12 mouse cellular contexts compared by ENCODE assay signal in the genomic region with DNA sequence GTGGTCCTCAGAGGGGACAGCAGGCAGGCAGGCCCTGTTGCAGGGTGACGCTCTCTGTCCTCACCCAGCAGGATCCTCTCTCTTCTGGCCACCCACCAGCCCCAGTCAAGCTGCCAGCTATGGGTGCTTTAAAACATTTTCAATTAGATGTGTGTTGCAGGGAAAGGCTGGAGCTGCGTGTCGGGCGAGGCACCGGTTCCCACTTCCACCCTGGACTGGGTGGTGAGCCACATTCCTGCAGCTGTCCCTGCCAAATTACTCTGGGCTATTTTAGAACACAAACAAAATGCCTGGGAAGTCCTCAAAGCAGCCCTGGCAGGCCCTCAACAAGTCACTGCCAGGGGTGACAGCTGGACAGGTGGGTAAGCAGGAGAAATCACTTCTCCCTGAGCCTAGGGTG. TPM values are rescaled to one million over a fixed set of nuclear protein-coding genes. Genes with fewer than 3 reads are reported as not detected.
DNase-seq lines count a peak whose midpoint lies in the region; ATAC-seq and TF ChIP-seq lines count a peak whose summit lies in the region.
"Had no signal": no experiment of that assay in that cellular context is flagged by ENCODE, and none has a peak within 500 bp of the region (broad histone marks: within the 10 kb centered on the region; RNA-seq: fewer than 3 reads in every experiment).

No protein-coding gene starts in this region.

- TF ChIP-seq CTCF in hindbrain, postnatal 0 days (IDR thresholded peaks at IDR 0.05; ENCODE audit: low read depth), result no peak
- TF ChIP-seq CTCF in cortical plate, adult 2 months (IDR thresholded peaks at IDR 0.05; ENCODE audit: extremely low read depth, insufficient read depth, low read length), result no peak

- no peak overlapping the region for H3K4me3 ChIP-seq in hindbrain, postnatal 0 days (ENCODE audit: low read length)
- H3K4me3 ChIP-seq in hindbrain, embryonic 14.5 days (replicated peaks; ENCODE audit: low read length), result no peak overlapping the region
- no peak overlapping the region for H3K4me3 ChIP-seq in cortical plate, adult 2 months (ENCODE audit: insufficient read depth, low read length)
- H3K4me3 ChIP-seq: erythroblast, embryonic 14.5 days had no signal

- WGBS in hindbrain, postnatal 0 days, result 68% methylated on average over 5 of the region's 5 CpGs
- WGBS in hindbrain, embryonic 14.5 days, result 95% methylated on average over 5 of the region's 5 CpGs

- no peak overlapping the region for H3K9ac ChIP-seq in hindbrain, postnatal 0 days (replicated peaks; ENCODE audit: low read length)
- no peak overlapping the region for H3K9ac ChIP-seq in hindbrain, embryonic 14.5 days

- no peak for DNase-seq in hindbrain, postnatal 0 days (ENCODE audit: low spot score)
- no peak for DNase-seq in hindbrain, embryonic 14.5 days (ENCODE audit: low spot score)
- peak; percentile 42 for DNase-seq in gastrocnemius, postnatal 14 days
- DNase-seq in lung, postnatal 10 days, result peak; percentile 29
- DNase-seq in spleen, adult 18-20 months, result no peak
- no peak for DNase-seq in ovary, adult 18-20 months (ENCODE audit: low spot score)
- DNase-seq in B cell, adult 2 months, result no peak
- DNase-seq: layer of hippocampus, adult 9-11 months; thymus, postnatal 25 days had no signal

- no peaks in the 10 kb centered on the region for H3K36me3 ChIP-seq in hindbrain, postnatal 0 days (ENCODE audit: insufficient read depth, low read length)
- H3K36me3 ChIP-seq in hindbrain, embryonic 14.5 days (replicated peaks; ENCODE audit: control insufficient read depth, insufficient read depth), result no peaks in the 10 kb centered on the region

- 0 out of 2 replicates have a peak overlapping the region, but pooled peaks have one; percentile 2 for H3K27ac ChIP-seq in hindbrain, postnatal 0 days
- H3K27ac ChIP-seq in hindbrain, embryonic 14.5 days, result no peak overlapping the region
- H3K27ac ChIP-seq in cortical plate, adult 2 months (ENCODE audit: insufficient read depth, low read length), result 0 out of 2 replicates have a peak overlapping the region, but pooled peaks have one; percentile 19

- no peak for TF ChIP-seq POLR2A in cortical plate, adult 2 months (IDR thresholded peaks at IDR 0.05; ENCODE audit: extremely low read depth, insufficient read depth, low read length)

- intact Hi-C loops in gastrocnemius, postnatal 14 days (cut with DNase I; ENCODE audit: low total_unique reads), result no loop called here

- no peak for ATAC-seq in hindbrain, postnatal 0 days
- no peak for ATAC-seq in hindbrain, embryonic 14.5 days (ENCODE audit: low FRiP score)

- no peak overlapping the region for H3K4me2 ChIP-seq in hindbrain, postnatal 0 days (ENCODE audit: low read depth, low read length)
- H3K4me2 ChIP-seq in hindbrain, embryonic 14.5 days (replicated peaks), result no peak overlapping the region

- H3K27me3 ChIP-seq in hindbrain, postnatal 0 days (ENCODE audit: insufficient read depth, low read length), result no peaks in the 10 kb centered on the region
- H3K27me3 ChIP-seq in hindbrain, embryonic 14.5 days (ENCODE audit: control insufficient read depth, insufficient read depth, low read length), result no peaks in the 10 kb centered on the region

- H3K9me3 ChIP-seq in hindbrain, postnatal 0 days (ENCODE audit: low read length), result no peaks in the 10 kb centered on the region
- H3K9me3 ChIP-seq in hindbrain, embryonic 14.5 days (ENCODE audit: control insufficient read depth, low read length), result no peaks in the 10 kb centered on the region

- H3K4me1 ChIP-seq in hindbrain, postnatal 0 days (ENCODE audit: insufficient read depth, low read length), result peaks cover 24% of the 10 kb centered on the region
- peaks cover 22% of the 10 kb centered on the region for H3K4me1 ChIP-seq in hindbrain, embryonic 14.5 days (replicated peaks; ENCODE audit: control insufficient read depth, insufficient read depth, low read length)
- peaks cover 23% of the 10 kb centered on the region for H3K4me1 ChIP-seq in cortical plate, adult 2 months (ENCODE audit: control insufficient read depth, insufficient read depth, low read length)

RNA-seq across cellular contexts. Expression of a gene that starts 20.9 kb away (rescaled TPM):
- 105 and 114 TPM in 2 replicates for total RNA-seq in hindbrain, postnatal 0 days (2014; rRNA removed)
- polyA plus RNA-seq in hindbrain, postnatal 0 days (2015; fragmentation: Nextera tagmentation; extraction: Ambion mirVana), result 19.9 and 20.6 TPM in 2 replicates
- polyA plus RNA-seq in hindbrain, embryonic 14.5 days (2014; fragmentation: Nextera tagmentation; extraction: Ambion mirVana), result 15.6 and 16.1 TPM in 2 replicates
- 93.7 and 100 TPM in 2 replicates for polyA plus RNA-seq in cortical plate, adult 2 months (2012; rRNA removed)
- total RNA-seq in gastrocnemius, postnatal 14 days (2021), result 1 to 10 TPM; 1.2 TPM
- total RNA-seq: megakaryocyte-erythroid progenitor cell, adult 5-6 weeks had no signal
- polyA plus RNA-seq: erythroblast, embryonic 14.5 days had no signal

Comparison
In these comparisons a context has a peak if more than half of its experiments do, and no peak if none do; other contexts are left out.
1. DNase-seq: peak in gastrocnemius, postnatal 14 days (single experiment) and lung, postnatal 10 days (single experiment); none in hindbrain, postnatal 0 days (single experiment), hindbrain, embryonic 14.5 days (single experiment), spleen, adult 18-20 months (0 of 2), ovary, adult 18-20 months (single experiment) and B cell, adult 2 months (0 of 2).